ENCODE assay signal across 8 mouse cellular contexts in the genomic region with DNA sequence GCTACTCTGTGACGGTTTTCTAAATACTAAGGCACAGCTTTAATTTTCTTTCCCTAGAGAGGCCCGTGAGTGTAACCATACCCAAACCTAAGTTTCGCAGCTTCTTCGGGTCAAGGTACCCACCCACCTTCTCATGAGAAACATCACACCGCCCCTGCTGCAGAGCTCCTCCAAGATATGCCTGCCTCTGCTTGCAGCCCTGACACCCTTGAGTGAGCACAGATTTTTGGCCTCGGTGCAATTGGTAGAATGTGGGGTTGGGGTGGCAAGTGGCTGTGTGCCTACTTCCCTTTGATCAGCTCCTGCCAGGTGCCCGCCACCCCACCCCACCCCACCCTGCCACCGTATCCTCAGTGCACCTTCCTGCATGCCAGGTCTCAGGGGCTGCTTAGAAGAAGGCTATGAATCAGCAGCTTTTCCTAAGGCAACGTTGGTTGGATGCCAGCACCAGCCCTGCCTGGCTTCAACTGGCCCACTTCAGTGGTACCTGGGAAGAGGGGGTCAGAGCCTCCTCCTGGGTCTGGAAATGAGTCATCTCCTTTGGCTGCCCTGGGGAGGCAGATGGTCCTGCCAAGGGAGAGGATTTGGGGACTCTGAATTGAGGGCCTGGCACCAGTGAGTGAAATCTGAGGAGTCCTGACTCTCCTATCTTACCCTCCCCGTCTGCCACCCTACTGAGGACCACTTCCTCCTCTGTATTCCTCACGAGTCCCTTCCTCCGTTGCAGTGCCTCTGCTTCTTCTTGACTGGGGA.
DNase-seq lines count a peak whose midpoint lies in the region; ATAC-seq and TF ChIP-seq lines count a peak whose summit lies in the region.

No protein-coding gene starts in this region.

- no peak overlapping the region for H3K4me3 ChIP-seq in lung, postnatal 0 days (ENCODE audit: low read depth, low read length)
- no peak overlapping the region for H3K4me3 ChIP-seq in stomach, embryonic 16.5 days (replicated peaks; ENCODE audit: low read length)
- H3K4me3 ChIP-seq in intestine, embryonic 16.5 days (ENCODE audit: low read length) = no peak overlapping the region

- no peaks in the 10 kb centered on the region for H3K4me1 ChIP-seq in lung, postnatal 0 days (ENCODE audit: insufficient read depth, low read depth, low read length)
- H3K4me1 ChIP-seq in stomach, embryonic 16.5 days (ENCODE audit: control insufficient read depth, insufficient read depth, low read length) = peaks cover 11% of the 10 kb centered on the region
- H3K4me1 ChIP-seq in intestine, embryonic 16.5 days (ENCODE audit: control insufficient read depth, insufficient read depth, low read length) = peaks cover 14% of the 10 kb centered on the region

- no peaks in the 10 kb centered on the region for H3K36me3 ChIP-seq in lung, postnatal 0 days (ENCODE audit: insufficient read depth, low read length)
- no peaks in the 10 kb centered on the region for H3K36me3 ChIP-seq in stomach, embryonic 16.5 days (ENCODE audit: control insufficient read depth, insufficient read depth, low read length)
- H3K36me3 ChIP-seq in intestine, embryonic 16.5 days (ENCODE audit: control insufficient read depth, insufficient read depth, low read length) = no peaks in the 10 kb centered on the region

- DNase-seq in adrenal gland, adult 2 months = peak; percentile 55
- DNase-seq in adrenal gland, adult 8-10 months = no peak
- peak; percentile 11 for DNase-seq in lung, postnatal 0 days (ENCODE audit: low spot score)
- DNase-seq in lung, postnatal 10 days = no peak
- no peak for DNase-seq in embryo, embryonic 10 days (ENCODE audit: low spot score)

- no peak for TF ChIP-seq EP300 in lung, postnatal 0 days (IDR thresholded peaks at IDR 0.05)

- H3K9ac ChIP-seq in lung, postnatal 0 days (replicated peaks; ENCODE audit: low read depth) = no peak overlapping the region
- H3K9ac ChIP-seq in stomach, embryonic 16.5 days (ENCODE audit: low read length) = no peak overlapping the region
- no peak overlapping the region for H3K9ac ChIP-seq in intestine, embryonic 16.5 days (ENCODE audit: low read depth, low read length)

- peak; percentile 12; the same call in 1 of the 2 replicates for ATAC-seq in lung, postnatal 0 days
- peak; percentile 40 to 56 for ATAC-seq in hematopoietic stem cell, adult 5-6 weeks (replicated peaks in 1 of 2; ENCODE audit: insufficient read depth in 1 of 2, low FRiP score in 2 of 2, low TSS enrichment in 1 of 2, low read depth in 1 of 2, poor library complexity in 2 of 2, severe bottlenecking in 2 of 2)
- 0 out of 2 replicates have a peak, but pooled peaks have one; percentile 23 for ATAC-seq in stomach, embryonic 16.5 days (ENCODE audit: insufficient read depth, low FRiP score)
- no peak for ATAC-seq in intestine, embryonic 16.5 days

- no peak overlapping the region for H3K4me2 ChIP-seq in lung, postnatal 0 days (replicated peaks; ENCODE audit: low read depth, low read length)
- no peak overlapping the region for H3K4me2 ChIP-seq in stomach, embryonic 16.5 days (ENCODE audit: low read depth, low read length)
- H3K4me2 ChIP-seq in intestine, embryonic 16.5 days (ENCODE audit: low read depth, low read length) = no peak overlapping the region

- no peak for TF ChIP-seq CTCF in lung, postnatal 0 days (IDR thresholded peaks at IDR 0.05)

- H3K27ac ChIP-seq in lung, postnatal 0 days (ENCODE audit: low read length) = no peak overlapping the region
- peak overlapping the region; percentile 29; the same call in 1 of the 2 replicates for H3K27ac ChIP-seq in stomach, embryonic 16.5 days (ENCODE audit: low read length)
- H3K27ac ChIP-seq in intestine, embryonic 16.5 days (ENCODE audit: low read length) = no peak overlapping the region

- WGBS in lung, postnatal 0 days = 54% methylated on average over 12 of the region's 12 CpGs
- WGBS in stomach, embryonic 16.5 days = 65% methylated on average over 12 of the region's 12 CpGs
- 71% methylated on average over 12 of the region's 12 CpGs for WGBS in intestine, embryonic 16.5 days

- no peaks in the 10 kb centered on the region for H3K27me3 ChIP-seq in lung, postnatal 0 days (replicated peaks; ENCODE audit: insufficient read depth, low read length)
- H3K27me3 ChIP-seq in stomach, embryonic 16.5 days (ENCODE audit: control insufficient read depth, insufficient read depth, low read length) = no peaks in the 10 kb centered on the region
- H3K27me3 ChIP-seq in intestine, embryonic 16.5 days (replicated peaks; ENCODE audit: control insufficient read depth, insufficient read depth, low read length) = no peaks in the 10 kb centered on the region

- no peaks in the 10 kb centered on the region for H3K9me3 ChIP-seq in lung, postnatal 0 days (ENCODE audit: low read length)
- H3K9me3 ChIP-seq in stomach, embryonic 16.5 days (replicated peaks; ENCODE audit: control insufficient read depth, low read length) = peaks cover 3% of the 10 kb centered on the region; the same call in 1 of the 2 replicates
- no peaks in the 10 kb centered on the region for H3K9me3 ChIP-seq in intestine, embryonic 16.5 days (ENCODE audit: control insufficient read depth, low read length)

Comparison
In these comparisons a context has a peak if more than half of its experiments do, and no peak if none do; other contexts are left out.
1. DNase-seq: peak in adrenal gland, adult 2 months (single experiment) and lung, postnatal 0 days (single experiment); none in adrenal gland, adult 8-10 months (single experiment), lung, postnatal 10 days (single experiment) and embryo, embryonic 10 days (single experiment).